Mouse (Mus musculus) embryonic facial prominence, embryonic 11.5 days (tissue): ENCODE measurements around the gene Il1rn. TPM values are rescaled to one million over a fixed set of nuclear protein-coding genes. Genes with fewer than 3 reads are reported as not detected.

Source experiments
- ATAC-seq: fragments of 200-750 bp; cut with Nextera tagmentation; replicated peaks from 2 replicates; pipeline ENCODE4 v1.8.0; 2017; ENCODE audit warnings: low read depth; ENCODE audit not compliant: insufficient number of reproducible peaks, low FRiP score, low TSS enrichment
- DNase-seq: peaks from one replicate; pipeline ENCODE4 v3.0.0-alpha.2; 2015; ENCODE audit warnings: low spot score
- H3K27ac ChIP-seq: fragments of 300-500 bp; sonication (generic); replicated peaks from 2 replicates; pipeline ENCODE4 v1.5.1; 2014; ENCODE audit warnings: mild to moderate bottlenecking, low read depth, low read length, control low read depth
- H3K27me3 ChIP-seq: fragments of 300-500 bp; sonication (generic); 2 replicates; pipeline ENCODE4 v1.6.1; 2014; ENCODE audit warnings: mild to moderate bottlenecking, low read length, moderate library complexity, mixed read lengths; ENCODE audit not compliant: control insufficient read depth, insufficient read depth
- H3K36me3 ChIP-seq: fragments of 300-500 bp; sonication (generic); replicated peaks from 2 replicates; pipeline ENCODE4 v1.6.1; 2014; ENCODE audit warnings: low read depth, mild to moderate bottlenecking, low read length, moderate library complexity, mixed read lengths; ENCODE audit not compliant: control insufficient read depth, insufficient read depth
- H3K4me1 ChIP-seq: fragments of 300-500 bp; sonication (generic); 2 replicates; pipeline ENCODE4 v1.6.1; 2014; ENCODE audit warnings: low read length, mixed read lengths; ENCODE audit not compliant: control insufficient read depth, insufficient read depth
- H3K4me2 ChIP-seq: fragments of 300-500 bp; sonication (generic); 2 replicates; pipeline ENCODE4 v1.6.1; 2014; ENCODE audit warnings: low read depth, mild to moderate bottlenecking, control low read depth, low read length, moderate library complexity
- H3K4me3 ChIP-seq: fragments of 300-500 bp; sonication (generic); 2 replicates; pipeline ENCODE4 v1.5.1; 2014; ENCODE audit warnings: low read depth, low read length, control low read depth
- H3K9ac ChIP-seq: fragments of 300-500 bp; sonication (generic); replicated peaks from 2 replicates; pipeline ENCODE4 v1.6.1; 2014; ENCODE audit warnings: mild to moderate bottlenecking, control low read depth, low read length
- H3K9me3 ChIP-seq: fragments of 300-500 bp; sonication (generic); replicated peaks from 2 replicates; pipeline ENCODE4 v1.6.1; 2016; ENCODE audit warnings: mild to moderate bottlenecking, low read length, inconsistent platforms, mixed read lengths; ENCODE audit not compliant: control insufficient read depth
- WGBS: fragments of 180-500 bp; shearing (Covaris S2); extraction: QIAGEN DNeasy Blood & Tissue Kit; methylation state at CpG from one replicate; pipeline ENCODE4 v1.1.7; 2014; 5-methylcytosine and 5-hydroxymethylcytosine counted together
- polyA plus RNA-seq: library from polyadenylated mRNA; unstranded; fragments of >200 nt; fragmentation: Nextera tagmentation; extraction: Ambion mirVana; gene quantifications from 2 replicates; pipeline ENCODE4 v1.2.1, GENCODE M21; 2014

Gene Il1rn
- polyA plus RNA-seq: not detected in 2 replicates

DNA sequence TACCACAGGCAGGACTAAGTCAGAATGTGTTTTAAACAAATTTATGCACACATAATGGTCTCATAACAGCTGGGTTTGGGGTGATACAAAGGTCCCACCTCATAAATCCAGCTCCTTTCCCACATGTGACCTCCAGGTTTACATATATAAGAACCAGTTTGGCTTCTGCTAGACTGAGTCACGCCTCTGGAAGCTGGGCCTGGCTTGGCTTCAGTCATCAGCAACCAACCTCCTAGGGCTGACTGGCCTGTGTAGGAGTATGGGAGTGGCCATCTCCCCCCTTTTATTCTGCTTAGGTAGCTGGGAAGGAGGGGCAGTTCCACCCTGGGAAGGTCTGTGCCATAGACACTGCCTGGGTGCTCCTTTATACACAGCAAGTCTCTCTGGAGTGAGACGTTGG is at the start of gene Il1rn:
Gene Il1rn, plus strand, starts transcription at position 309 of the 400 bp plus-strand sequence.
- Histone ChIP-seq H3K9ac (no peak within 1 kb of the TSS), H3K4me2 (no peak within 1 kb of the TSS), H3K9me3 (no peaks in the 10 kb centered on the region), H3K4me3 (no peak within 1 kb of the TSS), H3K27me3 (no peaks in the 10 kb centered on the region), H3K27ac (no peak within 1 kb of the TSS), H3K36me3 (no peaks in the 10 kb centered on the region), H3K4me1 (no peaks in the 10 kb centered on the region)
- ATAC-seq: no peak
- WGBS: 70% methylated on average over 2 of the region's 2 CpGs
- DNase-seq: no peak

DNA sequence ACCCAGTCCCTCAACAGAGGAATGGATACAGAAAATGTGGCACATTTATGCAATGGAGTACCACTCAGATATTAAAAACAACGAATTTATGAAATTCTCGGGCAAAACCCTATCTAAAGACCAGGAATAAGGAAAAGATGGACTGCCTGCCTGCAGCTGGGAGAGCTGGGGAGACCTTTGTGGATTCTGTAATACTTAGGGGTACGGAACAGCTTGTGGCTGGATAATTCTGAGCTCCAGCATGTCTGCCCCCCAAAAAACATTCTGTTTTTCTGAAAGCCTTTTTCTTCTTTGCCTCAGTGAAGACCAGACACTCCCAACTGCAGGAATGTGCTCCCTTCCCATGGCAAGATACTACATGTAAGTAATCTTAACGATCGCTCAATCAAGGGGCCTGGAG is 45.8 kb upstream of the Il1rn start, which contains the start of gene Il1f10:
Gene Il1f10, plus strand, starts transcription at position 301 of the 400 bp plus-strand sequence.
- Histone ChIP-seq H3K9ac (no peak within 1 kb of the TSS), H3K4me3 (no peak within 1 kb of the TSS), H3K36me3 (no peaks in the 10 kb centered on the region), H3K4me1 (no peaks in the 10 kb centered on the region), H3K27ac (no peak within 1 kb of the TSS), H3K9me3 (no peaks in the 10 kb centered on the region), H3K4me2 (no peak within 1 kb of the TSS), H3K27me3 (no peaks in the 10 kb centered on the region)
- DNase-seq (no peak), ATAC-seq (no peak)
- 82% methylated on average over 5 of the region's 5 CpGs for WGBS

DNA sequence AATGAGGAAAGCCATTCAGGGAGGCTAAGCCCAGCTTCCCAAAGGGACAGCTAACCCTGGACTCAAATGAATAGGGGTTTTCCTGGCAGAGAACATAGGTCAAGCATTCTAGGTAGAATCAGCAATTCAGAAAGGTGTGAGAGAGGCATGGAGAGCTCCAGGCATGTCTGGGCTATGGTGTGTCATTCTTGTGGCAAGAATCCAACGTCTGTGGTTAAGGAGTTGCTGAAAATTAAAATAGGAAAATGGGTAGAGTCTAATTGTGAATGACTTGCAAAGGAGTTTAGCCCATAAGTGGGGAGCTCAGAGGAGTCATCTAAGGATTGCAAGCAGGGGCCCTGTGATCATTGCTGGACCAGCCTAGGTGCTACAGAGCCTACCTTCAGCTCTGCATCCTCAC is 42.0 kb upstream of the Il1rn start:
- ATAC-seq: no peak
- Histone ChIP-seq H3K27ac (no peak overlapping the region), H3K4me1 (no peaks in the 10 kb centered on the region), H3K4me2 (no peak overlapping the region), H3K9me3 (no peaks in the 10 kb centered on the region), H3K27me3 (no peaks in the 10 kb centered on the region), H3K4me3 (no peak overlapping the region), H3K36me3 (no peaks in the 10 kb centered on the region), H3K9ac (no peak overlapping the region)
- DNase-seq: no peak
- WGBS: 57% methylated on average over 1 of the region's 1 CpGs

GRCm38 (mm10) chr2:24296837-24297236 is 39.8 kb upstream of the Il1rn start:
- no peaks in the 10 kb centered on the region for H3K36me3 ChIP-seq
- no peaks in the 10 kb centered on the region for H3K27me3 ChIP-seq
- no peak overlapping the region for H3K9ac ChIP-seq
- 9% methylated on average over 3 of the region's 3 CpGs for WGBS
- H3K4me3 ChIP-seq: no peak overlapping the region
- no peak overlapping the region for H3K27ac ChIP-seq
- no peaks in the 10 kb centered on the region for H3K4me1 ChIP-seq
- H3K4me2 ChIP-seq: no peak overlapping the region
- ATAC-seq (no peak), DNase-seq (peak; percentile 88)
- H3K9me3 ChIP-seq: no peaks in the 10 kb centered on the region

DNA sequence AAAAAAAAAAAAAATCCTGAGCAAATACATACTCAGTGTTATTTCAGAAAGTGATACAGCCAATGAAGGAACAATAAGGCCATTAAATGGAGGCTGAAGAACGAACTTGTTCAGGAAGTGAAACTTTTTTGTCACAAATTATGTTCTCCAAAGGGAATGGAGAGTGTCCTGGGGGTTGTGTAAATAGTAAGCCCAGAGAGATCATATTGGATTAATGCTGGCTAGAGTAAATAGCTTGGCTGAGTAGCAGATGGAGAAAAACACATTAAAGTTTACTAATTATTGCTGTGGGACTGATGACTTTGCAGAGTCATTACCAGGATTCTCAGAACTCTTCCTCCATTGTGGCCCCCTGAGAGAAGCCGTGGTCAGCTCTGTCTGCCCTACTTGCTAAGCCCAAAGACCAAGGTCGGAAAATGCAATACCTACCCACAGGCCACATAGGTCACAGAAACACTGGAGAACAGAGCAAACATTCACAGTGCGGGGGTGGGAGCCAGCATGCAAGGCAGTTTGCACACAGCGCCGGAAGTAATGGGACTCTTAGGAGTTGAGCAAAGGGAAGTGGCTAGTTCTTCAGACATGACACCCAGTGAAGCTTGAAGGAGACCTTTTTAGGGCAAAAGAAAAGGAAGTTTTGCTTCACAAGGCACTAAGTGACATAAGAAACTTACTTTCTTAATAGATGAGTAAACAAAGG is 25.2 kb upstream of the Il1rn start:
- Histone ChIP-seq H3K4me2 (no peak overlapping the region), H3K4me1 (no peaks in the 10 kb centered on the region), H3K9ac (no peak overlapping the region), H3K27me3 (no peaks in the 10 kb centered on the region), H3K9me3 (no peaks in the 10 kb centered on the region), H3K36me3 (no peaks in the 10 kb centered on the region), H3K27ac (no peak overlapping the region), H3K4me3 (no peak overlapping the region)
- ATAC-seq: no peak
- DNase-seq: no peak
- 54% methylated on average over 6 of the region's 6 CpGs for WGBS

DNA sequence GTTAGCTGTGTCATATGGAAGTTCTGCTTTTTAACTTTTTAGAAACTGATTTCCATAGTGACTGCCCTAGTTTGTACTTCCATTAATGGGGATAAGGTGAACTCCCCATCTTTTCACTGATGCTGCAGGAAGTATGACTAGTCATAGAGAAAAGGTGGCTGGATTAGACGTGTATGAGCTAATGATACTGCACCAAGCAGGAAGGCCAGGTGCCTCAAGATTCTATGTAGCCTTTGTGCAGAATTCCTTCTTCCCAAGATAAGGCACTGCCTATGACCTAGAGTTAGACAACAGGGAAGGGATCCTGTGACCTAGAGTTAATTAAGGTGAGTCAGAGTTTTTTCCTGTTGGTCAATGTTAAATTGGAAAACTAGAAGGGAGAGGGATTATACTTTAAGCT is 19.7 kb upstream of the Il1rn start:
- no peak overlapping the region for H3K4me3 ChIP-seq
- no peak for DNase-seq
- H3K36me3 ChIP-seq: no peaks in the 10 kb centered on the region
- no peak overlapping the region for H3K9ac ChIP-seq
- H3K27ac ChIP-seq: no peak overlapping the region
- no peak for ATAC-seq
- 85% methylated on average over 1 of the region's 1 CpGs for WGBS
- H3K27me3 ChIP-seq: no peaks in the 10 kb centered on the region
- H3K4me2 ChIP-seq: no peak overlapping the region
- no peaks in the 10 kb centered on the region for H3K4me1 ChIP-seq
- no peaks in the 10 kb centered on the region for H3K9me3 ChIP-seq

- Histone ChIP-seq H3K4me3 (no peak overlapping the region), H3K4me2 (no peak overlapping the region), H3K4me1 (no peaks in the 10 kb centered on the region), H3K27ac (no peak overlapping the region), H3K9ac (no peak overlapping the region), H3K27me3 (no peaks in the 10 kb centered on the region), H3K9me3 (no peaks in the 10 kb centered on the region), H3K36me3 (no peaks in the 10 kb centered on the region)
- DNase-seq (no peak), ATAC-seq (no peak)
- WGBS: 78% methylated on average over 4 of the region's 4 CpGs
Observed at GRCm38 (mm10) chr2:24317919-24318598, 18.6 kb upstream of the Il1rn start.

- no peak overlapping the region for H3K9ac ChIP-seq
- DNase-seq (no peak), ATAC-seq (no peak)
- H3K4me1 ChIP-seq: no peaks in the 10 kb centered on the region
- H3K27ac ChIP-seq: no peak overlapping the region
- no peaks in the 10 kb centered on the region for H3K9me3 ChIP-seq
- no peaks in the 10 kb centered on the region for H3K27me3 ChIP-seq
- WGBS: 49% methylated on average over 3 of the region's 3 CpGs
- no peaks in the 10 kb centered on the region for H3K36me3 ChIP-seq
- no peak overlapping the region for H3K4me3 ChIP-seq
- no peak overlapping the region for H3K4me2 ChIP-seq
Observed at GRCm38 (mm10) chr2:24335333-24335732, 1.3 kb upstream of the Il1rn start.
